Mouse (Mus musculus) T-helper 17 cell (primary cell): ENCODE measurements around the gene Prg2.

Experiments used
- in situ Hi-C, 2 experiments: fragments of 300-600 bp; cut with MboI, MseI; formaldehyde crosslinking; loops; 1 replicate in 1 of 2; 2 replicates in 1 of 2; pipeline ENCODE4 v1.15.1; 2025; ENCODE audit warnings: high pct_unique_total_duplicates in 2 of 2

Gene Prg2

GRCm38 (mm10) chr2:84958588-84959264 is 21.5 kb upstream of the Prg2 start:
- in situ Hi-C loops = loop anchor here in 1 of 2 experiments (5.0 to 25.0 kb wide), 2 partner anchors 49 to 1571 kb away; no protein-coding TSS in a partner anchor

GRCm38 (mm10) chr2:84961300-84961699 is 19.0 kb upstream of the Prg2 start:
- in situ Hi-C loops = loop anchor here in 1 of 2 experiments (25.0 kb wide), 1 partner anchor 1574 kb away; no protein-coding TSS in a partner anchor

GRCm38 (mm10) chr2:84961901-84962300 is 18.4 kb upstream of the Prg2 start:
- in situ Hi-C loops = loop anchor here in 1 of 2 experiments (25.0 kb wide), 1 partner anchor 1575 kb away; no protein-coding TSS in a partner anchor

- in situ Hi-C loops = loop anchor here in 1 of 2 experiments (25.0 kb wide), 1 partner anchor 1576 kb away; no protein-coding TSS in a partner anchor
Observed at GRCm38 (mm10) chr2:84962906-84963507, 17.3 kb upstream of the Prg2 start.

GRCm38 (mm10) chr2:84964111-84964801 is 16.0 kb upstream of the Prg2 start:
- in situ Hi-C loops = loop anchor here in 1 of 2 experiments (25.0 kb wide), 1 partner anchor 1577 kb away; no protein-coding TSS in a partner anchor

- in situ Hi-C loops = loop anchor here in 1 of 2 experiments (25.0 kb wide), 1 partner anchor 1580 kb away; no protein-coding TSS in a partner anchor
Observed at GRCm38 (mm10) chr2:84967318-84967991, 12.8 kb upstream of the Prg2 start.

- in situ Hi-C loops = no loop called here
Observed at GRCm38 (mm10) chr2:84975580-84975979, 4.7 kb upstream of the Prg2 start.

GRCm38 (mm10) chr2:84987930-84988329 is 7.7 kb downstream of the Prg2 start, which contains the start of gene Prg3:
TSS of gene Prg3 (plus strand) at chr2:84988215.
- in situ Hi-C loops = no loop called here

- in situ Hi-C loops = loop anchor here in 1 of 2 experiments (10.0 kb wide), 1 partner anchor 568 kb away; no protein-coding TSS in a partner anchor
Observed at GRCm38 (mm10) chr2:84996376-84996775, 16.1 kb downstream of the Prg2 start.

- in situ Hi-C loops = loop anchor here in 1 of 2 experiments (10.0 kb wide), 1 partner anchor 565 kb away; no protein-coding TSS in a partner anchor
Observed at GRCm38 (mm10) chr2:84999486-85000181, 19.4 kb downstream of the Prg2 start.

- in situ Hi-C loops = no loop called here
Observed at GRCm38 (mm10) chr2:85001497-85001896, 21.2 kb downstream of the Prg2 start.

GRCm38 (mm10) chr2:85002575-85002974 is 22.3 kb downstream of the Prg2 start:
- in situ Hi-C loops = no loop called here

- in situ Hi-C loops = no loop called here
Observed at GRCm38 (mm10) chr2:85004341-85004740, 24.1 kb downstream of the Prg2 start.

- in situ Hi-C loops = loop anchor here in 1 of 2 experiments (5.0 kb wide), 1 partner anchor 49 kb away; no protein-coding TSS in a partner anchor
Observed at GRCm38 (mm10) chr2:85006600-85006999, 26.3 kb downstream of the Prg2 start.

GRCm38 (mm10) chr2:85007729-85008128 is 27.5 kb downstream of the Prg2 start:
- in situ Hi-C loops = loop anchor here in 1 of 2 experiments (5.0 kb wide), 1 partner anchor 50 kb away; no protein-coding TSS in a partner anchor

- in situ Hi-C loops = loop anchor here in 1 of 2 experiments (5.0 kb wide), 1 partner anchor 52 kb away; no protein-coding TSS in a partner anchor
Observed at GRCm38 (mm10) chr2:85009212-85009611, 29.0 kb downstream of the Prg2 start.

- in situ Hi-C loops = no loop called here
Observed at GRCm38 (mm10) chr2:85011906-85012604, 31.8 kb downstream of the Prg2 start.

- in situ Hi-C loops = no loop called here
Observed at GRCm38 (mm10) chr2:85012679-85013078, 32.4 kb downstream of the Prg2 start.

GRCm38 (mm10) chr2:85013826-85014587 is 33.7 kb downstream of the Prg2 start:
- in situ Hi-C loops = no loop called here
